Mouse (Mus musculus) forebrain, embryonic 14.5 days (tissue): Measurements from ENCODE around the gene Mthfd2. TPM values are rescaled to one million over a fixed set of nuclear protein-coding genes. Genes with fewer than 3 reads are reported as not detected.
A peak's percentile ranks its signal among the peaks of the same experiment; 100 is the strongest.

Experiments used
- ATAC-seq: fragments of 200-750 bp; cut with Nextera tagmentation; 2 replicates; pipeline ENCODE4 v1.8.0; 2017; ENCODE audit warnings: mild to moderate bottlenecking, moderate library complexity
- DNase-seq: peaks from one replicate; pipeline ENCODE4 v3.0.0-alpha.2; 2015; ENCODE audit warnings: low spot score
- H3K27ac ChIP-seq: fragments of 300-500 bp; sonication (generic); 2 replicates; pipeline ENCODE4 v1.5.1; 2014; ENCODE audit warnings: low read depth, mild to moderate bottlenecking, control low read depth, low read length, moderate library complexity
- H3K27me3 ChIP-seq: fragments of 300-500 bp; sonication (generic); replicated peaks from 2 replicates; pipeline ENCODE4 v1.6.1; 2014; ENCODE audit warnings: low read length, control low read depth, mixed read lengths; ENCODE audit not compliant: control insufficient read depth, insufficient read depth
- H3K36me3 ChIP-seq: fragments of 300-500 bp; sonication (generic); 2 replicates; pipeline ENCODE4 v1.6.1; 2014; ENCODE audit warnings: low read length, control low read depth; ENCODE audit not compliant: control insufficient read depth, insufficient read depth
- H3K4me1 ChIP-seq: fragments of 300-500 bp; sonication (generic); 2 replicates; pipeline ENCODE4 v1.6.1; 2014; ENCODE audit warnings: antibody characterized with exemption, low read length, control low read depth; ENCODE audit not compliant: control insufficient read depth, insufficient read depth
- H3K4me2 ChIP-seq: fragments of 300-500 bp; sonication (generic); 2 replicates; pipeline ENCODE4 v1.6.1; 2014; ENCODE audit warnings: mild to moderate bottlenecking, control low read depth, low read length
- H3K4me3 ChIP-seq: fragments of 300-500 bp; sonication (generic); 2 replicates; pipeline ENCODE4 v1.5.1; 2014; ENCODE audit warnings: low read depth, low read length, control low read depth
- H3K9ac ChIP-seq: fragments of 300-500 bp; sonication (generic); 2 replicates; pipeline ENCODE4 v1.6.1; 2014; ENCODE audit warnings: mild to moderate bottlenecking, low read length, control low read depth, moderate library complexity
- H3K9me3 ChIP-seq: fragments of 300-500 bp; sonication (generic); replicated peaks from 2 replicates; pipeline ENCODE4 v1.6.1; 2016; ENCODE audit warnings: low read length, control low read depth, mixed read lengths; ENCODE audit not compliant: control insufficient read depth
- WGBS: fragments of 180-500 bp; shearing (Covaris S2); extraction: QIAGEN DNeasy Blood & Tissue Kit; methylation state at CpG from one replicate; pipeline ENCODE4 v1.1.7; 2014; 5-methylcytosine and 5-hydroxymethylcytosine counted together
- polyA plus RNA-seq: library from polyadenylated mRNA; unstranded; fragments of >200 nt; fragmentation: Nextera tagmentation; extraction: Ambion mirVana; gene quantifications from 2 replicates; pipeline ENCODE4 v1.2.1, GENCODE M21; 2014

The Mthfd2 gene
- polyA plus RNA-seq, 1 experiment from 2014 or later = 27.2 TPM

DNA sequence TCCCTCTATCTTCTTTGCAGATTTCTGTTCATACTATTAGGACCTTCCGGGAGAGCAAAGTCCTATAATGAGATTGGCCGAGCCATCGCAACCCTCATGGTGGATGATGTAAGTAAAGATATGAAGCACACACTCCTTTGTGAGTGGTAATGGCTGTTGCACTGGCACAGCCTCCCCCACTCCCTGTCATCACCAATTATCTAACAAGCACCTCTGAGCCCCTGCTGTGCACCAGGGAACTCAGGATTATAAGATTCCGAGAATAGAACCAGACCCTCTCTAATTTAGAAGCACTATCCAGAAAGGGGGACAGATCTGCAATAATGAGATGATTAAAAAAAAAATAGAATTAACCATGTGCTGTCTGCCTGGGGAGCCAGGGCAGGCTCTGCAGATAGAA is 60.1 kb downstream of the Mthfd2 start:
- H3K4me3 ChIP-seq = no peak overlapping the region
- no peaks in the 10 kb centered on the region for H3K36me3 ChIP-seq
- 66% methylated on average over 4 of the region's 4 CpGs for WGBS
- no peak overlapping the region for H3K4me2 ChIP-seq
- no peaks in the 10 kb centered on the region for H3K27me3 ChIP-seq
- H3K9ac ChIP-seq = no peak overlapping the region
- H3K4me1 ChIP-seq = peaks cover 5% of the 10 kb centered on the region; the same call in 1 of the 2 replicates
- ATAC-seq (no peak), DNase-seq (no peak)
- H3K9me3 ChIP-seq = no peaks in the 10 kb centered on the region
- H3K27ac ChIP-seq = no peak overlapping the region

DNA sequence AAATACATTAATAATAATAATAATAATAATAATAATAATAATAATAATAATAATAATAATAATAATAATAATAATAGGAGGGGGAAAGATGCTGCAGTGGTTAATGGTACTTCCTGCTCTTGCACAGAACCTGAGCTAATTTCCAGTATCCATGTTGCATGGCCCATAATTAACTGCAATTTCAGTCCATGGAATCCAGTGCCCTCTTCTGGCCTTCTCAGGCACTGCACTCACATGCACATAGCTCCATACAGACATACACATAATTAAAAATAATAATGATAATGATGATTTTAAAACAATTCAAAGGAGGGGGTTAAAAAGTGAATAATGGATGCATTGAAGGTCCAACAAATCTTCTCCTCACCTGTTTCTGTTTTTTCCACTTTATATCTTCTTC is 60.5 kb downstream of the Mthfd2 start:
- H3K4me2 ChIP-seq = no peak overlapping the region
- no peaks in the 10 kb centered on the region for H3K9me3 ChIP-seq
- DNase-seq = peak; percentile 23
- no peak overlapping the region for H3K4me3 ChIP-seq
- no peaks in the 10 kb centered on the region for H3K36me3 ChIP-seq
- no peak overlapping the region for H3K9ac ChIP-seq
- no peaks in the 10 kb centered on the region for H3K27me3 ChIP-seq
- no peak for ATAC-seq
- H3K27ac ChIP-seq = no peak overlapping the region
- peaks cover 5% of the 10 kb centered on the region; the same call in 1 of the 2 replicates for H3K4me1 ChIP-seq

- no peak overlapping the region for H3K4me3 ChIP-seq
- no peaks in the 10 kb centered on the region for H3K27me3 ChIP-seq
- 92% methylated on average over 1 of the region's 1 CpGs for WGBS
- no peak overlapping the region for H3K4me2 ChIP-seq
- no peaks in the 10 kb centered on the region for H3K36me3 ChIP-seq
- no peak for ATAC-seq
- peaks cover 5% of the 10 kb centered on the region; the same call in 1 of the 2 replicates for H3K4me1 ChIP-seq
- H3K27ac ChIP-seq = no peak overlapping the region
- no peak for DNase-seq
- H3K9ac ChIP-seq = no peak overlapping the region
- no peaks in the 10 kb centered on the region for H3K9me3 ChIP-seq
These were observed 61.2 kb downstream of the Mthfd2 start for GRCm38 (mm10) chr6:83264516-83264915.

Other genes with a start within 250 kb of the Mthfd2 start
- gene Pcgf1, start 248.0 kb downstream of the Mthfd2 start, polyA plus RNA-seq = 51.3 and 56.1 TPM in 2 replicates
- not detected in 2 replicates for gene Lbx2, start 239.5 kb downstream of the Mthfd2 start, polyA plus RNA-seq
- 1.9 TPM in 2 replicates for gene Ccdc142, start 224.3 kb downstream of the Mthfd2 start, polyA plus RNA-seq
- gene Gm42688, start 224.3 kb downstream of the Mthfd2 start, polyA plus RNA-seq = 1.9 and 2.7 TPM in 2 replicates
- gene Mrpl53, start 216.9 kb downstream of the Mthfd2 start, polyA plus RNA-seq = 128 and 154 TPM in 2 replicates
- gene Mogs, start 210.4 kb downstream of the Mthfd2 start, polyA plus RNA-seq = 8.8 and 15.0 TPM in 2 replicates
- gene Wbp1, start 204.3 kb downstream of the Mthfd2 start, polyA plus RNA-seq = 197 and 214 TPM in 2 replicates
- 15.6 and 17.5 TPM in 2 replicates for gene Ino80b, start 200.5 kb downstream of the Mthfd2 start, polyA plus RNA-seq
- 4.7 and 4.8 TPM in 2 replicates for gene Rtkn, start 190.4 kb downstream of the Mthfd2 start, polyA plus RNA-seq
- gene Wdr54, start 169.5 kb downstream of the Mthfd2 start, polyA plus RNA-seq = 20.6 and 23.9 TPM in 2 replicates
- 5.8 and 7.5 TPM in 2 replicates for gene 1700003E16Rik, start 169.5 kb downstream of the Mthfd2 start, polyA plus RNA-seq
- gene Dctn1, start 160.0 kb downstream of the Mthfd2 start, polyA plus RNA-seq = 101 and 133 TPM in 2 replicates
- 0.63 and 0.78 TPM in 2 replicates for gene Slc4a5, start 106.1 kb downstream of the Mthfd2 start, polyA plus RNA-seq
- gene Mob1a, start 108 bp upstream of the Mthfd2 start, polyA plus RNA-seq = 34.5 and 37.6 TPM in 2 replicates
- gene Bola3, start 23.2 kb upstream of the Mthfd2 start, polyA plus RNA-seq = 66.7 and 93.2 TPM in 2 replicates
- gene Tet3, start 133.2 kb upstream of the Mthfd2 start, polyA plus RNA-seq = 34.9 and 49.5 TPM in 2 replicates
- 63.9 and 71.1 TPM in 2 replicates for gene Dguok, start 181.1 kb upstream of the Mthfd2 start, polyA plus RNA-seq
- gene Actg2, start 210.4 kb upstream of the Mthfd2 start, polyA plus RNA-seq = 1.2 and 1.9 TPM in 2 replicates
- 56.5 and 62.7 TPM in 2 replicates for gene Stambp, start 246.8 kb upstream of the Mthfd2 start, polyA plus RNA-seq